Mouse (Mus musculus) midbrain, embryonic 11.5 days (tissue): ENCODE results near the gene Brpf1. TPM values are rescaled to one million over a fixed set of nuclear protein-coding genes. Genes with fewer than 3 reads are reported as not detected.

Experiments
- ATAC-seq: fragments of 200-750 bp; cut with Nextera tagmentation; 2 replicates; pipeline ENCODE4 v1.8.0; 2017; ENCODE audit warnings: moderate TSS enrichment, moderate library complexity; ENCODE audit not compliant: low FRiP score
- DNase-seq: peaks from one replicate; pipeline ENCODE4 v3.0.0; 2015; ENCODE audit warnings: low spot score; ENCODE audit errors: missing footprints
- H3K27ac ChIP-seq: fragments of 300-500 bp; sonication (generic); 2 replicates; pipeline ENCODE4 v1.5.1; 2014; ENCODE audit warnings: low read depth, low read length
- H3K27me3 ChIP-seq: fragments of 300-500 bp; sonication (generic); 2 replicates; pipeline ENCODE4 v1.6.1; 2014; ENCODE audit warnings: mild to moderate bottlenecking, low read length, moderate library complexity, mixed read lengths; ENCODE audit not compliant: control insufficient read depth, insufficient read depth
- H3K36me3 ChIP-seq: fragments of 300-500 bp; sonication (generic); 2 replicates; pipeline ENCODE4 v1.6.1; 2014; ENCODE audit warnings: mild to moderate bottlenecking, low read length, moderate library complexity, mixed read lengths; ENCODE audit not compliant: control insufficient read depth, insufficient read depth
- H3K4me1 ChIP-seq: fragments of 300-500 bp; sonication (generic); 2 replicates; pipeline ENCODE4 v1.6.1; 2014; ENCODE audit warnings: low read length; ENCODE audit not compliant: control insufficient read depth, insufficient read depth
- H3K4me2 ChIP-seq: fragments of 300-500 bp; sonication (generic); 2 replicates; pipeline ENCODE4 v1.6.1; 2014; ENCODE audit warnings: mild to moderate bottlenecking, moderate library complexity
- H3K4me3 ChIP-seq: fragments of 300-500 bp; sonication (generic); 2 replicates; pipeline ENCODE4 v1.5.1; 2014; ENCODE audit warnings: low read depth, low read length
- H3K9ac ChIP-seq: fragments of 300-500 bp; sonication (generic); 2 replicates; pipeline ENCODE4 v1.6.1; 2014; ENCODE audit warnings: low read length
- H3K9me3 ChIP-seq: fragments of 300-500 bp; sonication (generic); 2 replicates; pipeline ENCODE4 v1.6.1; 2016; ENCODE audit warnings: low read length; ENCODE audit not compliant: control insufficient read depth
- WGBS: fragments of 180-500 bp; shearing (Covaris S2); extraction: QIAGEN DNeasy Blood & Tissue Kit; methylation state at CpG from one replicate; pipeline ENCODE4 v1.1.7; 2014; 5-methylcytosine and 5-hydroxymethylcytosine counted together
- polyA plus RNA-seq: library from polyadenylated mRNA; unstranded; fragments of >200 nt; fragmentation: Nextera tagmentation; extraction: Ambion mirVana; gene quantifications from 2 replicates; pipeline ENCODE4 v1.2.1, GENCODE M21; 2014

The Brpf1 gene
- polyA plus RNA-seq, result 20.1 and 22.8 TPM in 2 replicates

- H3K27me3 ChIP-seq, result no peaks in the 10 kb centered on the region
- DNase-seq (no peak), ATAC-seq (peak; percentile 61)
- WGBS, result under 1% methylated on average over 32 of the region's 32 CpGs
- H3K36me3 ChIP-seq, result peaks cover 3% of the 10 kb centered on the region; the same call in 1 of the 2 replicates
- no peaks in the 10 kb centered on the region for H3K9me3 ChIP-seq
- peak within 1 kb of the TSS; percentile 93 for H3K9ac ChIP-seq
- H3K4me1 ChIP-seq, result peaks cover 15% of the 10 kb centered on the region
- peak within 1 kb of the TSS; percentile 98 for H3K4me2 ChIP-seq
- H3K4me3 ChIP-seq, result peak within 1 kb of the TSS; percentile 97
- peak within 1 kb of the TSS; percentile 96 for H3K27ac ChIP-seq
These were observed at the start of gene Brpf1 for GRCm38 (mm10) chr6:113306986-113307349. Brpf1 (plus strand) TSS chr6:113307137.

DNA sequence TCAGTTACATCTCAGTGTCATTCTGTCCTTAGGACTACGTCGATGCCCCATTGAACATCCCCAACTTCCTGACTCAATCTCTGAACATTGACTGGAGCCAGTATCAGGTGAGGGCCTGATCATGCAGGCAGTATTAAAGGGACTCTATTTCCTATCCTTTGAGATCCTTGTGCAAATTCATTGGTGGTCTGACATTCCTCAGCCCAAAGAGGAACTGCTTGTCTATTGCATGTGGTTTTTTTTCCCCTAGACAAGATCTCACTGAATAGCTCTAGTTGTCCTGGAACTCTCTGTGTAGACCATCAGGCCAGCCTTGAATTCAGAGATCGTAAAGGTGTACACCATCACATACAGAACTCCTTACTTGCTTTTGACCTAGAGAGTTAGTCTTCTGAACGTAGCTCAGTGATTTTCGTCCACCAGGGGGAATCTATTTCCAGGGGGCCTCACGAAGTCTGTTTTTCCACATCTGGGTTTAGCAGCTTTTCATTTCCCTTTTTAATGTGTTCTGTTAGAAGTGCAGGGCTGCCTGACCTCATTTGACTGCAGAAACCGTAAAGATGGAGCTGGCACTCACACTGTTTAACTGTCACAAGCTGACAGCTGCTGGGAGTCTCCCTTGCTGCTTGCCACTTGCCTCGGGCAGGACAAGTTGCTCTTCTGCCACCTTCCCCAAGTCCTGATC, 45.6 kb upstream of the Brpf1 start:
- Histone ChIP-seq H3K4me3 (no peak overlapping the region), H3K4me2 (no peak overlapping the region), H3K27ac (no peak overlapping the region), H3K9ac (no peak overlapping the region), H3K36me3 (peaks cover 17% of the 10 kb centered on the region), H3K27me3 (no peaks in the 10 kb centered on the region), H3K4me1 (no peaks in the 10 kb centered on the region), H3K9me3 (no peaks in the 10 kb centered on the region)
- ATAC-seq (no peak), DNase-seq (no peak)
- WGBS, result 93% methylated on average over 8 of the region's 8 CpGs

DNA sequence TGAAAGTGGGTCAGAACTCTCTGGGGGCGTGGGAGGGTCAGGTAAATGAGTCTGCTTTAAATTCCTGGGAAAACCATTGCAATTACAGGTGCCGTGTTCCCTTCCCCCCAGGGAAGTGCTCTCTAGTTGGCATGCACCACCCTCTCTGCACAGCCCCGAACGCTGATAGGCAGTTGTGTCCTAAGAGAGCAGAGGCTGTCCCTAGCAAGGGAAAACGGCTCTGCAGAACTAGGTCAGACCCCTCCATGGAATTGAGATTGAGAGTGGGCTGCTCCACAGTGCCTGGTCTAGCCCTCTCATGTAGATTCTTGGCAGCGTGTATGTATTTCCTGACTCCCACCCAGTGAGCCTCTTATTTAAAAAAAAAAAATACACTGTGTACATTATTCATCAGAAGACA, 43.4 kb upstream of the Brpf1 start:
- Histone ChIP-seq H3K27ac (no peak overlapping the region), H3K27me3 (no peaks in the 10 kb centered on the region), H3K4me3 (no peak overlapping the region), H3K4me2 (no peak overlapping the region), H3K4me1 (no peaks in the 10 kb centered on the region), H3K9me3 (no peaks in the 10 kb centered on the region), H3K36me3 (peaks cover 19% of the 10 kb centered on the region), H3K9ac (no peak overlapping the region)
- 92% methylated on average over 6 of the region's 6 CpGs for WGBS
- no peak for DNase-seq
- ATAC-seq, result no peak

DNA sequence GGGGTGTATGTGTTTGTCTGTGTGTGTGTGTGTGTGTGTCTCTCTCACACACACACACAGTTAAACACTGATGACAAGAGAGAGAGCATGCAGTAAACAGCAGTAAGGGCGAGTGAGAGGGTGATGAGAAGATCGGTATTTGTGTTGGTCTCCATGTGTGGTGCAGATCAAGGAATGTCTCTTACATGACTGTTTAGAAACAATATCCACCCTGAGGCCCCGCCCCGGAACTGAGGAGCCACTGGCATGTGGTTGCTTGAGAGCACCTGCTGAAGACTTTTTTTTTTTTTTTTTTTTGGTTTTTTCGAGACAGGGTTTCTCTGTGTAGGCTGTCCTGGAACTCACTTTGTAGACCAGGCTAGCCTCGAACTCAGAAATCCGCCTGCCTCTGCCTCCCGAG, 42.5 kb upstream of the Brpf1 start:
- peaks cover 20% of the 10 kb centered on the region for H3K36me3 ChIP-seq
- no peak overlapping the region for H3K27ac ChIP-seq
- H3K4me2 ChIP-seq, result no peak overlapping the region
- no peaks in the 10 kb centered on the region for H3K27me3 ChIP-seq
- H3K9me3 ChIP-seq, result no peaks in the 10 kb centered on the region
- WGBS, result 93% methylated on average over 8 of the region's 8 CpGs
- no peak overlapping the region for H3K9ac ChIP-seq
- no peak overlapping the region for H3K4me3 ChIP-seq
- H3K4me1 ChIP-seq, result no peaks in the 10 kb centered on the region
- DNase-seq, result no peak
- no peak for ATAC-seq

DNA sequence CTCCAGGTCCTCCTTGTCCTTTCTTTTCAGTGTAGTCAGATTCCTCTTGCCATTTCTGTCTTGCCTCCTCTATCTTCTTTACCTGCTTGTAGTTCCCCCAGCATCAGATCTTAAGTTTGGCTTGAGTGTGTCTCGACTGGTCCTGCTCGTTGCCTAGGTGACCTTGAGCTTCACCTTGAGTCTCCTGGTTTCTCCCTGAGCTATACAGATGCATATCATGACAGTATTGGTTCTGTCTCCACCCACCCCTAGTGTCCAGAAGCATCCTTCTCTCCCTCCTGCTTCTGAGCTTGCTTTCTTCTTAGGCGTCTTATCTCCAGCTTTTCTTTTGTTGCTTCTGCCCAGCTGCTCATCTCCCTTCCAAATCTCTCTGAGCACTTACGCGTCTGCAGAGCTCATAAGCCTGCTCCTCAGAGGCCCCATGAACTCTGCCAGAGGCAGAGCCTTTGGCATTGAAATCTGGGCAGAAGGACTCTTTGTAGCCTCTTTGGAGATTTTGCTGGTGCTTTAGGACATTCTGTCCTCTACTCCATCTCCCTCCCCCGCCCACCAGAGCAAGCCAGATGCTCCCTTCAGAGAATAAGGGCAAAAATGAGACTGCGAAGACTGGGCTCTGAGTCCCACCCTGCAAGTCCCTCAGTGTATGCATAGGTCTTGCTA, 39.8 kb upstream of the Brpf1 start:
- no peaks in the 10 kb centered on the region for H3K4me1 ChIP-seq
- H3K27ac ChIP-seq, result no peak overlapping the region
- ATAC-seq (no peak), DNase-seq (no peak)
- no peaks in the 10 kb centered on the region for H3K9me3 ChIP-seq
- no peak overlapping the region for H3K9ac ChIP-seq
- WGBS, result 87% methylated on average over 7 of the region's 7 CpGs
- peaks cover 25% of the 10 kb centered on the region for H3K36me3 ChIP-seq
- H3K27me3 ChIP-seq, result no peaks in the 10 kb centered on the region
- no peak overlapping the region for H3K4me2 ChIP-seq
- H3K4me3 ChIP-seq, result no peak overlapping the region

GRCm38 (mm10) chr6:113267988-113268387, 38.9 kb upstream of the Brpf1 start:
- H3K9ac ChIP-seq, result no peak overlapping the region
- WGBS, result 97% methylated on average over 1 of the region's 1 CpGs
- H3K4me1 ChIP-seq, result no peaks in the 10 kb centered on the region
- no peaks in the 10 kb centered on the region for H3K27me3 ChIP-seq
- H3K36me3 ChIP-seq, result peaks cover 27% of the 10 kb centered on the region
- H3K4me3 ChIP-seq, result no peak overlapping the region
- DNase-seq, result no peak
- ATAC-seq, result no peak
- no peak overlapping the region for H3K4me2 ChIP-seq
- no peaks in the 10 kb centered on the region for H3K9me3 ChIP-seq
- H3K27ac ChIP-seq, result no peak overlapping the region

DNA sequence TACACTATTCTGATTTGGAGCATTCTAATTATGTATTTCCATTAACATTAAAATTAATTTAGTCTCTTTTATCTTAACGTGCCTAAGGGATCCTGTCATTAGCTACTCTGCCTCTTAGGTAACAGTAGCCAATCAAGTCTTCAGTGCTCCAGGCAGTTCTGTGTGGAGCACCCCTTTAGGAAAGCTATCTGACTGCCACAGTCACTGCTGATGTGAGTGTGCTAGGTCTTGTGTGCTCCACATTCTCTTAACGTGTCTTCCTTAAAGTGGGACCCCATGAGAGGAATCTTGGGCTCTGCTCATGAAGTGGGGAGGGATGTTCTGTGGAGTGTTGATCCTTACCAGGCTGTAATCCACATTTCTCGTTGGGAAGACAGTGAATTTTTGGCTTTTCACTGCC, 34.6 kb upstream of the Brpf1 start:
- no peak overlapping the region for H3K27ac ChIP-seq
- 90% methylated on average over 3 of the region's 3 CpGs for WGBS
- H3K4me2 ChIP-seq, result no peak overlapping the region
- no peak overlapping the region for H3K4me3 ChIP-seq
- no peak for ATAC-seq
- no peak for DNase-seq
- H3K9me3 ChIP-seq, result no peaks in the 10 kb centered on the region
- H3K27me3 ChIP-seq, result no peaks in the 10 kb centered on the region
- no peak overlapping the region for H3K9ac ChIP-seq
- H3K4me1 ChIP-seq, result no peaks in the 10 kb centered on the region
- peaks cover 17% of the 10 kb centered on the region; the same call in 1 of the 2 replicates for H3K36me3 ChIP-seq

DNA sequence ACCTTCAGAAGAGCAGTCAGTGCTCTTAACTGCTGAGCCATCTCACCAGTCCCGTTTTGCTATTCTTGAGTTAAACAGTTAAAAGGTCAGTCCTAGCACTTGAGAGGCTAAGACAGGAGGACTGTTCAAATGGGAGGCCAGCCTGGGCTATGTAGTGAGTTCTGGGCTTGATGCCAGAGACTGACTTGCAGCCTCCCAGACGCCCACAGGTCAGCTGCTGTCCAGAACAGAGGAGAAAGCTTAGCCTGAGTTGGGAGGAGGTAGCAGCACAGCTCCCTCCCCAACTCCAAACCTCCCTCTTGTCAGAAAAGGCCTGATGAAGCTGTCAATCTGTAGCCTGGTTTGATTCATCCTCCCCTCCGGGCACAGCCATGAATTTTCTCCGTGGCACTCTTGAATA, 30.1 kb upstream of the Brpf1 start:
- Histone ChIP-seq H3K27me3 (no peaks in the 10 kb centered on the region; the same call in 1 of the 2 replicates), H3K36me3 (peaks cover 4% of the 10 kb centered on the region; the same call in 1 of the 2 replicates), H3K27ac (no peak overlapping the region), H3K9ac (no peak overlapping the region), H3K4me1 (no peaks in the 10 kb centered on the region), H3K4me2 (no peak overlapping the region), H3K4me3 (no peak overlapping the region), H3K9me3 (no peaks in the 10 kb centered on the region)
- DNase-seq (no peak), ATAC-seq (no peak)
- WGBS, result 89% methylated on average over 4 of the region's 4 CpGs

DNA sequence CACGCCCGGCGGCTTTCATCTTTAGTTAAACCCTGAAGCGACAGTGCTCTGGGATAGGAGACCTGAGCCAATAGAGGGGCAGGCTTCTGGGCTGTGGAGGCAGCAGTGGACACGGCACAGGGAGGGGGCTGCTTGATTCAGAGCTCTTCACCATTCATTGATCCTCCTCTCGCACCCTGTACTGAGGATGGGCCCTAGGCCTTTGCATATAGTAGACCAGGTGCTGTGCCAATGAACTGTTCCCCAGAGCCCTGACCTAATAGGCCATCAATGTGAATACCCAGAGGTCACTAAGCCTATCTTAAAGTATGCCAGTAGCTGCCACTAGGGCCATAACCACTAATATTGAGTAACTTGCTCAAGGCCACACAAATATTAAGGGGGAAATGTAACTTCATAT, 25.3 kb upstream of the Brpf1 start:
- Histone ChIP-seq H3K27ac (no peak overlapping the region), H3K4me3 (no peak overlapping the region), H3K4me1 (peaks cover 7% of the 10 kb centered on the region), H3K4me2 (no peak overlapping the region), H3K36me3 (no peaks in the 10 kb centered on the region), H3K9me3 (no peaks in the 10 kb centered on the region), H3K27me3 (peaks cover 25% of the 10 kb centered on the region), H3K9ac (no peak overlapping the region)
- ATAC-seq, result peak; percentile 51
- DNase-seq, result no peak
- 66% methylated on average over 6 of the region's 6 CpGs for WGBS
